Mouse (Mus musculus): ENCODE data around the gene Ltk.

The Ltk gene

GRCm38 (mm10) chr2:119760251-119760650 is at the start of gene Ltk:
Gene Ltk (minus strand): TSS chr2:119760431.
- DNase-seq (ENCODE audit: low read depth, low spot score), result no peak

GRCm38 (mm10) chr2:119808881-119809280 is 48.6 kb upstream of the Ltk start:
- no peak for DNase-seq (ENCODE audit: low read depth, low spot score)

- no peak for DNase-seq (ENCODE audit: low read depth, low spot score)
Observed at GRCm38 (mm10) chr2:119808438-119808837, 48.2 kb upstream of the Ltk start.

GRCm38 (mm10) chr2:119805536-119805935 is 45.3 kb upstream of the Ltk start:
- no peak for DNase-seq (ENCODE audit: low read depth, low spot score)

GRCm38 (mm10) chr2:119804776-119805175 is 44.5 kb upstream of the Ltk start:
- DNase-seq (ENCODE audit: low read depth, low spot score), result no peak

- DNase-seq (ENCODE audit: low read depth, low spot score), result no peak
Observed at GRCm38 (mm10) chr2:119804275-119804628, 44.0 kb upstream of the Ltk start.

- no peak for DNase-seq (ENCODE audit: low read depth, low spot score)
Observed at GRCm38 (mm10) chr2:119803618-119804274, 43.5 kb upstream of the Ltk start.

- no peak for DNase-seq (ENCODE audit: low read depth, low spot score)
Observed at GRCm38 (mm10) chr2:119802767-119803617, 42.8 kb upstream of the Ltk start.

- no peak for DNase-seq (ENCODE audit: low read depth, low spot score)
Observed at GRCm38 (mm10) chr2:119800876-119801846, 40.9 kb upstream of the Ltk start.

- DNase-seq (ENCODE audit: low read depth, low spot score), result no peak
Observed at GRCm38 (mm10) chr2:119799961-119800550, 39.8 kb upstream of the Ltk start.

GRCm38 (mm10) chr2:119799181-119799960 is 39.1 kb upstream of the Ltk start:
- peak; percentile 50 for DNase-seq (ENCODE audit: low read depth, low spot score)

- peak; percentile 54 for DNase-seq (ENCODE audit: low read depth, low spot score)
Observed at GRCm38 (mm10) chr2:119798246-119798927, 38.2 kb upstream of the Ltk start.

GRCm38 (mm10) chr2:119797279-119797783 is 37.1 kb upstream of the Ltk start, which contains the start of gene Tyro3:
Gene Tyro3 (plus strand): TSS chr2:119797733.
- DNase-seq (ENCODE audit: low read depth, low spot score), result no peak

GRCm38 (mm10) chr2:119789996-119790395 is 29.8 kb upstream of the Ltk start:
- DNase-seq (ENCODE audit: low read depth, low spot score), result no peak

- peak; percentile 82 for DNase-seq (ENCODE audit: low read depth, low spot score)
Observed at GRCm38 (mm10) chr2:119787206-119787883, 27.1 kb upstream of the Ltk start, which contains the start of gene Rpap1. Gene Rpap1 (minus strand): TSS chr2:119787537.

- no peak for DNase-seq (ENCODE audit: low read depth, low spot score)
Observed at GRCm38 (mm10) chr2:119767246-119767645, 7.0 kb upstream of the Ltk start.

GRCm38 (mm10) chr2:119763924-119764323 is 3.7 kb upstream of the Ltk start:
- DNase-seq (ENCODE audit: low read depth, low spot score), result no peak

- no peak for DNase-seq (ENCODE audit: low read depth, low spot score)
Observed at GRCm38 (mm10) chr2:119762276-119762675, 2.0 kb upstream of the Ltk start.

Data from mesoderm, embryonic 11.5 days (tissue).